Mouse (Mus musculus): ENCODE results near the gene Prdx5. TPM values are rescaled to one million over a fixed set of nuclear protein-coding genes. Genes with fewer than 3 reads are reported as not detected.
"Not testable (repeated sequence)": the region's sequence is repeated elsewhere in the genome, so short reads cannot be mapped to it uniquely, and the experiment has no call there.

Gene Prdx5
- total RNA-seq, 4 experiments from 2014 or later, result 195 to 214 (median 202) TPM

DNA sequence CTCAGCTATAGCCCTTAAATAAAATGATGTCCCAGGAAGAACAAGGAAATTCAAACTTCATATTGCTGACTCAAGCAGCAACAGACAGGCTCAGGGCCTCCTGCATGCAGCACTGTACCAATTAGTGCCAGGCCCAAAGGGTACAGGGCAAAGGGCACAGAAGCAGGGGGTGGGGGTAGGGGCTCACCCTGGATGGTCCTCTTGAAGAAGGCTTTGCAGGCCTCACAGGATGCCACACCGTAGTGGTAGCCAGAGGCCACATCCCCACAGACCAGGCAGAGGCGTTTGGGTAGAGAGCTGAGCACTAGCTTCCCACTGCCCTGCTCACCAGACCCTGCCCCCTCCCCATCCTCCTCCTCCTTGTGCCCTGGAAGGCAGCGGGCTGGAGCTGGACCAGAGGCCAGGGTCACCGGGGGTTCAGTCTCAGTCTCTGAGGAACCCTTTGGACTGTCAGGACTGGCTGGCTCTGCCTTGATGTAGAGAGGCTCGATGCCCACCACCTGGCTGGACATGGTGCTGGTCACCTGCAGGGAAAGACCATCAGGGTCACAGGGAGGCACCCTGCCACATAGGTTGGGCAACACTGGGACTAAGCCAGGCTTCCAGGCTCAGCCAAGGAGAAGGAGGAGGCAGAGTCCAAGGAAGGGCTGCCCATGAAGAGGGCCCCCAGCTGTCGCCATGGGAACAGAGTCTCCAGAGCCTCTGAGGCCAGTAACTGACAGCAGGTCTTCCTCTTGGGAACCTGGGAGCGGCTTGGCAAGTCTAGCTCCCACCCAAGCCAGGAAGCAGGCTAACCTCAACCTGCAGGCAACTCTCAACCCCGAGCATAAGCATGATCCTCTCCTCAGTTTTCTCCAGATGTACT lies 10.2 kb upstream of the Prdx5 start:
- peak in 1 of 2 experiments; percentile 63 for DNase-seq (ENCODE audit: low spot score in 2 of 2)

DNA sequence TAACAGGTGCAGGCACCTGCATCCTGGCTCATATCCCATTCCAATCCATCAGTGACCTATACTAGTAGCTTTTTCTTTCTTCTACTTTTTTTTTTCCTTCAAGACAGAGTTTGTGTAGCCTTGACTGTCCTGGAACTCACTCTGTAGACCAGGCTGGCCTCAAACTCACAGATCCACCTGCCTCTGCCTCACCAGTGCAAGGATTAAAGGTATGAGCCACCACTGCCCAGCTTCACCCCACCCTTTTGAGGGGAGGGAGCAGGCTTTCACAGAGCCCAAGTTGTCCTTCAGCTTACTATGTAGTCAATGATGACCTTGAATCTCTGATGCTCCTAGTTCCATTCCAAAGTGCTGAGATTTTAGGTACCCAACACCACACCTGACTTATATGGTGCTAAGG lies 9.5 kb upstream of the Prdx5 start:
- no peak for DNase-seq (ENCODE audit: low spot score in 2 of 2)

DNA sequence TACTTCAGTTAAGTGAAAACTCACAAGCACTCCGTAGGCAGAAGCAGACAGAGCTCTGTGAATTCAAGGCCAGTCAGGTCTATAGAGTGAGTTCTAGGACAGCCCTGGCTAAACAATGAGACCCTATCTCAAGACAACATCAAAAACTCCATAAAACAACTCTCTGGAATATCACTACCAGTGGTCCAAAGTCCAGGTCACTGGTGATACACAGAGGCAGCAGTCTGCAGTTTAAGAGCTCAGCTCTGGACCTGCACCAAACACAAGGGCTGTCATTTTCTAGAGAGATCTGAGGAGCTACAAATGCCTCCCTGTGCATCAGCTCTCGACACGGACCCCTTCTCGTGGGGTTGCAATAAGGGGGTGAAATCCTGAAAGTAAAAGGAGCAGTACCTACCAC lies 8.4 kb upstream of the Prdx5 start:
- DNase-seq (ENCODE audit: low spot score in 2 of 2), result no peak

DNA sequence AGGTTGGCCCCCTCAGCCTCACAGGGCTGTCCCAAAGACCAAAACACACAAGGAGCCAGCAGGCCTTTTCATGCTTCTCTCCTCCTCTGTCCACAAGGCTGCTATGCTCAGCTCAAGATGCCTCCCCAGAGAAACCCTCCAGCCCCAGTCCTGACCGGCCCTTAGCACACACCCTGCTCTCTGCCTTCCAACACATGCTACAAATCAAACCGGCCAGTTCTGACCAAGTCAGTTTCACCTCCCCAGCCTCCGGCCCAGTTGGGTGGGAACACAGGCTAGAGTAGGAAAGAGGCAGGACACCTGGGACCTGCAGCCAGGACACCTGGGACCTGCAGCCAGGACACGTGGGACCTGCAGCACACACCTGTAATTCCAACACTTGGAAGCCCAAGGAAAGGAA lies 6.6 kb upstream of the Prdx5 start:
- DNase-seq (ENCODE audit: low spot score in 2 of 2), result no peak

DNA sequence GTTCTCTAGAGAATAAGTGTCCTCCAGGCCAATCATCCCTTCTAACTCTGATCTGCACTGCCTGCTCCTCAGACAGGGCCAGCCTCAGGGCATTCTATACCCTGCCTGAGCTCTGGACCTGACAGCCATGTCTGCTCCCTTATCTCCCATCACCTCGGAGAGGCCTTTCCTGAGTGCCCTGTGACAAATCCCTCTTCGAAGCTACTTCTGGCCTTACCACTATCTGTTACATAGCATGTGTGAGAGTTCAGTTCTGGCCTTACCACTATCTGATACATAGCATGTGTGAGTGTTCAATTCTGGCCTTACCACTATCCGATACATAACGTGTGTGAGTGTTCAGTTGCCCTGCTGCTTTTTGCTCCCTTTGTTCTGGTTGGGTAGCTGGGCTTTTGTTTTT lies 5.4 kb upstream of the Prdx5 start:
- DNase-seq (ENCODE audit: low spot score in 2 of 2), result no peak

DNA sequence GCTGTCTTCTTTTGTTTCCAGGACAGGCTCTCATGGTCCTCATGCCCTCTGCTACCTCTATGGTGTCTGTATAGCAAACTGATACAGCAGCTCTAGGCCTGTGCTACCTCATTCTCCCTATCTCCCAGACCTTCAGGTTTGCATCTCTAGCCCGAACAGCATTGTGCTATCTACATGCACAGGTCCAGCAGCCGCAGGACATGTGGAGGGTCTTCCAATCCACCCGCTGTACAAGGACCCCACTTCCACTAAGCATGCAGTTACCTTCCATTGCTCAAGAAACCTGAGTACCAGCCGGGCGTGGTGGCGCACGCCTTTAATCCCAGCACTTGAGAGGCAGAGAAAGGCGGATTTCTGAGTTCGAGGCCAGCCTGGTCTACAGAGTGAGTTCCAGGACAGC lies 4.6 kb upstream of the Prdx5 start:
- DNase-seq (ENCODE audit: low spot score in 2 of 2), result no peak

DNA sequence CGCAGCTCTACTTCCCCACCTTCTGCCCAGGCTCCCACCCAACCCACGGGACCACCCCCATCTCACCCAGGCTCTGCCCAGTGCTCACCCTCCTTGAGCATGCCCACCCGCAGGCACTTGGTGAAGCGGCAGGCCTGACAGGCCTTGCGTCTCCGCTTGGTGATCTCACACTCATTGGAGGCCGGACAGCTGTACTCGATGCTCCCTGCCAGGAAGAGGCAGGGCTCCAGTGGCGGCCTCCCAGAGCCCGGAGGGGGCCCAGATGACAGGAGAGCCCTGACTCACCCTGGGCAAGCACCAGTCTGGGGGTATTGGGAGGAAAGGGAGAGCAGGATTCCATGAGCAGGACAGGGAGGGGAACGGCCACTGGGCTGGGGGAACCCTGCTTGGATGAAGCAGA lies 4.1 kb upstream of the Prdx5 start:
- DNase-seq (ENCODE audit: low spot score in 2 of 2), result no peak

DNA sequence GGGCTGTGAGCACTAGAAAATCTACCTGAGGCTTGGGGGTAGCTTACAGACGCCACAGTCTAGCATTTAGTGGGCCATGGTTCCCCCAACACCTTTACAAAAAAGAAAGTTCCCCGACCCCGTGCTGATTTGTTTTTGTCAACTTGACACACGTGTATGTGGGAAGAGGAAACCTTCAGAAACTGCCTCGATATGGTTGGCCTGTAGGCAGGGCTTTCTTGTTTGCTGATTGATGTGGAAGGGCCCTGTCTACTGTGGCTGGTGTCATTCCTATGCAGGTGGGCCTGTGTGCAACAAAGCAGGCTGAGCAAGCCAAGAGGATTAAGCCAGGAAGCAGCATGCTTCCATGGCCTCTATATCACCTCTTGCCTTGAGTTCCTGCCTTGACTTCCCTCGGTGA lies 3.1 kb upstream of the Prdx5 start:
- DNase-seq (ENCODE audit: low spot score in 2 of 2), result no peak

DNA sequence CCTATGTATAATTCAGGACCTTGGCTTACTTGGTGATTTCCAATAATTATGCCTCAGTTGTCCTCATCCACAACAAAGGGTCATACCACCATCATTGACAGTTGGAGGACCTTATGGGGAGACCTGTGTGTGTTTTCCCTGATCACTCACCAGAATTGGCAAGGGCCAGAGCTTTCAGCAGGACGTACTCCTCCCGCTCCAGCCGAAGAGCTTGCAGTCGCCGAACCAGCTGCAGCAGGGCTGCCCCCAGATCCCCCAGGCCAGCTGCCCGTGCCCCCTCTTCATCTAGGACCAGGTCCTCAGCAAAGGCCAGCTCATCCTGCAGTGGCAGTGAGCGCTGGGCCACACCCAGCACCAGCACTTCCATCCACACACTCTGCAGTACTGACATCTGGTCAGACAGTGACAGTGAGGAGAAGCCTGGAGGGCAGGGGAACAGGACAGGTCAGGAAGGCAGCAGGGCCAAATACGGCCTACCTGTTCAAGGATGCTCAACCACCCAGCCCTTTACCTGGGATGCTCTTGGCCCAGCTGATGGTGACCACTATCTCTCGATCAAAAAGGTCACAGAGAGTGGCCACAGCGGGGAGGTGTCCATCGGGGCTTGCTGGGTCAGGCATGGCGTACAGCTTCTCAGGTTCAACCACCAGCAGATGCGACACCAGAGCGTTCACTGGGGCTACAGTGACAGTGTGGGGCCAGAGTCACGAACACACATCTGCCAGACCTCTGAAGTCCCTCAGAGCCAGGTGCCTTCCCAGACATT lies 2.5 kb upstream of the Prdx5 start:
- no peak for DNase-seq (ENCODE audit: low spot score in 2 of 2)

DNA sequence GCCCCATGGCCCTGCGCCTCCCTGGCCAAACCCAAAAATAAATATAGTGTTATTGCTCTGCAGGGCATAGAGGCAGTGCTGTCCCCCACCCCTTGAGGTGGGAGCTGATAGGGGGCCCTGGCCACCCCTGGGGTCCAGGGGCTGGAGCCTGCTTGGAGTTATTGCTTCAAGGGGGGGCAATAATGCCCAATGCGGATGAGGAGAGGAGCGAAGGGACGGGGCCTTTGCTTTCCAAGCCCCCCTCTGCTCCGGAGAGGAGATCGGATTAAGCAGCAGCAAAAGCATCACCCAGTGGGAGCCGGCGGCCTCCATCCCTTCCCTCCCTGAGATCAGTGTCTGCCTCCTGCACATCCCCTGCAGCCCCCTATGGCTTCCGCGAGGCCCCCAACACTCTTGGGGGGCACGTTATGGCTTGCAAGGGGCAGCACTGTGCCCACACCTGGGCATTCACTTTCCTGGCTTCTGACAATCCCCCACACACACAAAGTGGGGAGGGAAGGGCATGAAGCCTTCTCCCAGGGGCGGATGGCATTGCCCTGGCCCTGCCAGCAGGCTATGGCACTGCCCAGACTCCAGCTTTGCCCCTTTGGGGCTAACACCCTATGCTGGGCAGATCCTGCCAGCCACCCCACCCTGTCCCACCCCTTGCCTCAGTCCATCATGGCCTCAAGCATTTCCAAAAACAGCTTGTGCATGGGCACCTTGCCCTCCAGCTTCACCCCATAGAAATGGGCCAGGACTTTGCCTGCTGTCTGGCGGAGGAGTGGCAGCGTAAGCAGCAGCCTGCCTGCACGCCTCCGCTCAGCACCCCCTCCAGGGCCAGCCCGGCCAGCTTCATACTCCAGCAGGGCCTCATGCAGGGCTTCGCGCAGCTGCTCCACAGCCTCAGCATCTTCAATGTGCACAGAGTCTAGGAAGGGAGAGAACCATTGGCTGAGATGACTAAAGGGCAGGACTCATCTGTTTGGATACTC lies 1.5 kb upstream of the Prdx5 start:
- no peak for DNase-seq (ENCODE audit: low spot score in 2 of 2)

DNA sequence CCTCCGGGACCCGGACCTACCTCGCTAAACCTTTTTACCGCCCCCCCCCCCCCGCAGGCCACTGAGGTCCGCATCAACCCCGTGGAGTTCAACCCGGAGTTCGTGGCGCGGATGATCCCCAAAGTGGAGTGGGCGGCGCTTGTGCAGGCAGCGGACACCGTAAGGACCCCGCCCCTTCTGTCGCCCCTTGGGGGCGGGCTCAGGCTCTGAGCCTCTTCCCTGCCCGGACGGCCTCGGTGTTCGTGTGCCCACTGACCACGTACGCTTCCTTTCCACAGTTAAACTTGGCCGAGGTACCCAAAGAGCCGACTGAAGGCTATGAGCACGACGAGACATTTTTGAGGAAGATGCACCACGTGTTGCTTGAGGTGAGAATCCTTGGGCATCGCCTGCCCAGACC lies 400 bp upstream of the Prdx5 start:
- not testable (repeated sequence) for DNase-seq (ENCODE audit: low spot score in 2 of 2)

DNA sequence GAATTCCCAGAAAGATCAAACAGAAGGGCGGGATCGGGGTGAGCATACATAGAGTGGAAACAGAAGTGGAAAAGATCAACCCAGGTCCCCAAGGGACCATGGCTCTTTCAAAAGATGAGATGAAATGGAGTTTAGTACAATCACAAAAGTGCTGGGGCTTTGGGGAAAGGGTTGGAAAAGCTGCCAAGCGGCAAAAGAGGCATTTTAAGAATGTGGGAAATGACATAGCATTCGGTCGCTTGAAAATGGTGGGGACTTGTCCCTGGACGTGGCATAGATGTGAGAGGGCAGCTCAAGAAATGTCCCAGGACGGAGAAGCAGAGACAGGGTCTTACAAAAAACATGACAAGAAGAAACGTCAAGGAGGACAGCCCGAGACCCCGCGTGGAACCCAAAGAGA lies 885 bp downstream of the Prdx5 start:
- no peak for DNase-seq (ENCODE audit: low spot score in 2 of 2)

DNA sequence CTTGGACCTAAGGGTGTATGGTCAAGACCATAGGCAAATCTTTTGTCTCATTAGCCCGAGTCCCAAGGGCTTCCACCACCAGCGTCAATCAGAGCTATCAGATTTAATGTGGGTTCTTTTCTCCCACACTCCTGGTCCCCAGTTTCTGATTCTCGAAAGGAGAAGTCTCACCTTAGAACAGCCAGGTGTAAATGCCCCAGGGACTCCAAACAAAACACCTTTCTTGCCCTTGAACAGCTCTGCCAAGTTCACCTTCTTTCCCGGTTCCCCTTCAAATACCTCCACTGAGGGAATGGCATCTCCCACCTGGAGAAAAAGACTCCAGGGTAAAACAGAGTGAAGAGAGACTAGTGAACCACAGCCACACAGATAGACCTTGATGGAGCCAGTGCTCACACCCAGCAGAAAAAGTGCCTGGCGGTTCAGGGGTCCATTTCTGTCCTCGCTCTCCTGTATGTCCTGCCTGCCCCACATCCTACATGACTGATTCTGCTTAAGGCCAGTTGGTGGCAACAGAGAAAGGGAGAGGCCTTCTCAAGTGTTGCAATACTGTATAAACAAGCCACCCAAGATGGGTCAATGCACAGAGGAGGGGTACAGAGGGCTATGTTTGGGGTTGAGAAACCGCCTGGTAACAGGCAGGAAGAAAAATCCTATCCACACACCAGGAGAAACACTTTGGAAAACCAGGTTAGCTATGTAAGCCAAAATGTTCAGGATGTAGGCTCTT lies 1.9 kb downstream of the Prdx5 start:
- no peak for DNase-seq (ENCODE audit: low spot score in 2 of 2)

DNA sequence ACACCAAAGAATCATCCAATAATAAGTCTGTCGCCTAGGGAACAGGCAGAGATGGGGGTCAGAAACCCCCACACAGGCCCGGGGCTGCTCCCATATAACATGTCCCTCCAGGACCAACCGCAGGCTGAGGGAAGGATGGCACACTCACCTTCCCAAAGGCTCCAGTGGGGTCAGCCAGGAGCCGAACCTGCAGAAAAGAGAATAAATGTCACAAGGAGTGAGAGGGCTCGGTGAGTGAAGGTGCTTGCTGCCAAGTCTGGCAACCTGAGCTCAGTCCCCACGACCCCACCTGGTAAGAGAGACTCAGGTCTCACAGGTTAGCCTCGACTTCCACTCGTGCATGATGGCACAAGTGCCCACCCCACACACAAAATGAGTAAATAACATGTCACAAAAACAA lies 2.8 kb downstream of the Prdx5 start:
- no peak for DNase-seq (ENCODE audit: low spot score in 2 of 2)

DNA sequence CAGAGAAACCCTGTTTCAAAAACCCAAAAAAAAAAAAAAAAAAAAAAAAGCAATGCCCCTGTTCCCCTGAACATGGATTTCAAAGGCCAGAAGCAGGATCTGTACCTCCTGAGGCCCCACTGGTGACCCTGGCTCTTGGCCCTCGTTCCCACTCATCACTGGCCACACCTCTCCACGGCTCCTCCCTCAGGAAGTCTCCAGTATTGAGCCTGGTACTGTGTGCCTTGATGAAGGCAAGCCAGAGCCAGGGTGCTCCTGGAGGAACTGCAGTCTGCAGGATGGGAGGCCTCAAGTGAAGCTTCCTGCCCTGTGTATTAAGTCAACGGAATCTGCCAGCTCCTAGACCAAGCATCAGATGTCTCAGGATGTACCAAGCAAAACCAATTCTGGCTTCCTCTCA lies 3.7 kb downstream of the Prdx5 start:
- no peak for DNase-seq (ENCODE audit: low spot score in 2 of 2)

DNA sequence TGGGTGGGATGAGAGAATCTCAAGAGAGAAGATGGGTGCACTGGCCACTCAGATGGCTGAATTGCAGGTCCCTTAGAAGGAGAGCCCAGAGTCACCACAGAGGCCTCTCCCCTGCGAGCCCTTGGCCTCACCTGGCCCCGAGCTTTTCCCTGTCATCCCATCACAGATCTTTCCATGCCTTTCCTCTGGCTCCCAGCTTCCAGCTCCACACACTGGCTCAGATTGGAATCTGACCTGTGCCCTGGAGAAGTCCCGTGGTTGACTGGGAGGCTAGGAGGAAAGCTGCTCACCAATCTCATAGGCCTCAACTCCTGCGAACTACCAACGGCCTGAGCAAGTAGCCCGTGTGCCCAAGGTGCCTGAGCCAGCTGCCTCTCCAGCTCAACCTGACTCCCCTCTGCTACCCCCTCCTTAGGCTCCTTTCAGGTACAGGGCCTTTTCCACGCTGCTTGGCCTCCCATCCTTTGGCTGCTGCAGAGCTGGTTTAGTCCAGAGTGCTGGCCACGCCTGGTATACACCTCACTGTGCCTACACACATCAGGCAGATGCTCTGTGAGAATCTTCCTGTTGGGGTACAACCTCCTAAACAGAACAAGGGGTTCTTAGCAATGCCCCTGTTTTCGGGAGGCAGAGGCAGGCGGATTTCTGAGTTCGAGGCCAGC lies 4.3 kb downstream of the Prdx5 start:
- DNase-seq (ENCODE audit: low spot score in 2 of 2), result no peak

DNA sequence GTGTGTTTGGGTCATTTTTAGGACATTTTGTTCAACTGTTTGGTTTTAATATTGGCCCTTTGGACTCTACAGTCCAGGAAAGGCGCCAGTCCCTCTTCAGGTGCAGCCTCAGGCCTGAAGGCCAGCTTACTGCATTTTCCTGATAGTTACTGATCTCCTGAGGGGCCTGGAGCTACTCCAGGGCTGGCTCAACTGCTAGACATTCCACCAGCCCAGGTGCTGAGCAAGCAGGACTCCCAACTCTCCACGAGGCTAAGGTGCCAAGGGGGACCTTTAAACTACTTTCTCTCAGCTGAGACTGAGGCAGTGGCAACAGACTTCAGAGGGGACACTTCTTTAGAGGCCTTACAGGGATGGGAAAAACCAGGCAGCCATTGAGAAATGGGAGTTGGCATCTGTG lies 5.1 kb downstream of the Prdx5 start:
- no peak for DNase-seq (ENCODE audit: low spot score in 2 of 2)

DNA sequence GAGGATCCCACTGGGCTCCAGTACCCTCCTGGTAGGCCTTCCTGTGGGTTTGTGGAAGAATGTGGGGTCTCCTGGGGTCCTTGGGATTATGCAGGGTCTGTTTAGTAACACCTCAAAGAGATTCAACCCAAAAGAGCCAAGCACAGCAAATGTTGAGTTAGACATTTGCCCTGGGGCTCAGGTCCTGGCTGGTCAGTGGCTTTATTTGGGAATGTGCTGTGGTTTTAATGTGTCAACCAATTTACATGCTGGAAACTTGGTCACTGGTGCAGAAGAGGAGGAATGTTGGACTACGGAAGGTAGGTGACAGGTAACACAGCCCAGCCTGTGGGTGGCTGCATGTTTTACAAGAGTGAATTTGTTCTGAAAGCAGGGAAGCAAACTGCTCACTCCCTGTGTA lies 6.9 kb downstream of the Prdx5 start:
- no peak for DNase-seq (ENCODE audit: low spot score in 2 of 2)

DNA sequence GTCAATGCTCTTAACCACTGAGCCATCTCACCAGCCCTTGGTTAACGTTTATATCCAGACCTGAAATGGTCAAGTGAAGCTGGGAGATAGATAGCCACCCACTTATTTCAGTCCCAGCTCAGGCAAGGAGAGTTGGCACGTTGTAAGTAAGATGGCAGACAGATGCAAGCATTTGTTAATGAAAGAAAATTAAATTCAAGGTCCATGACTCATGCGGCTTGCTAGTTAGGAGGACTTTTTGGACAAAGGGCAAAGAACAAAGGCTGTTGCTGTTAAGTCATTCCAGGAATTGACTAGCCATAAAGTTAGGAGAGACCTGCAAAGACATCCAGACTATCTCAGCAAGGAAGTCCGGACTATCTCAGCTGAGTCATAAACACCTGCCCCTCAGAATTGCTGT lies 10.3 kb downstream of the Prdx5 start:
- no peak for DNase-seq (ENCODE audit: low spot score in 2 of 2)

DNA sequence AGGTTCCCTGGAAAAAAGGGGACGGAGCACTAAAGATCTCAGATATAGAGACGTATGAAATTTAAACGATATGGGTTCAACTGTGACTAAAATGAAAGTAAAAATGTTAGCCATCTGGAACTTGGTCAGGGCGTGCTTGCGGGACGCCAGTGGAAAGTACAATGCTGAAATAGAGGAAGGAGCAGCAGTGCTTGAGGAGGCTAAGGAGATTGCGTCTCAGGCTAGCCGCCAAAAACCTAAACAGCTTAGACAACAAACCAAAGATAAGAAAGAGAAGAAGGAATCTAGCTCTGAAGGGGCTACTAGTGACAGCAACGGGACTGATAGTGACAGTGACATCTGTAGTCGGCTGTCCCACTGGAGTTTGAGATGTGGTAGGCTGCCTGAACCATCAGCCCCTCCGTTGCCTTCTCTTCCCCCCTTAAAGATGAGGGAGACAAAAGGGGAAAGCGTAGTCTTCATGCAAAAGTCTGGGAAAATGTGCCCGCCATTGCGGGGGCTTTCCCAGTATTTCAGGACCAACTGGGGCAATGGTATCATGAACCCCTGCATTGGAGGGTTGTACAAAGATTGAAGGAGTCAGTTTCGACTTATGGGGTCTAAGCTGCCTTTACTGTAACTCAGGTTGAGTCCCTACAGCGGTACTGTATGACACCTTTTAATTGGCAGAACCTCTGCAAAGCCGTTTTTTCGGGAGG lies 14.1 kb downstream of the Prdx5 start:
- not testable (repeated sequence) for DNase-seq (ENCODE audit: low spot score in 2 of 2)
